Mouse (Mus musculus) kidney, embryonic 15.5 days (tissue): ENCODE measurements around the gene Cdc26. TPM values are rescaled to one million over a fixed set of nuclear protein-coding genes. Genes with fewer than 3 reads are reported as not detected.
A peak's percentile ranks its signal among the peaks of the same experiment; 100 is the strongest.

ENCODE experiments used
- ATAC-seq: fragments of 200-750 bp; cut with Nextera tagmentation; replicated peaks from 2 replicates; pipeline ENCODE4 v1.8.0; 2017; ENCODE audit warnings: moderate TSS enrichment; ENCODE audit not compliant: low FRiP score
- H3K27ac ChIP-seq: fragments of 300-500 bp; sonication (generic); 2 replicates; pipeline ENCODE4 v1.5.1; 2015; ENCODE audit warnings: mild to moderate bottlenecking, inconsistent platforms
- H3K27me3 ChIP-seq: fragments of 300-500 bp; sonication (generic); 2 replicates; pipeline ENCODE4 v1.6.1; 2015; ENCODE audit warnings: inconsistent platforms
- H3K36me3 ChIP-seq: fragments of 300-500 bp; sonication (generic); 2 replicates; pipeline ENCODE4 v1.6.1; 2015; ENCODE audit warnings: inconsistent platforms
- H3K4me1 ChIP-seq: fragments of 300-500 bp; sonication (generic); 2 replicates; pipeline ENCODE4 v1.6.1; 2015; ENCODE audit warnings: inconsistent platforms
- H3K4me2 ChIP-seq: fragments of 300-500 bp; sonication (generic); 2 replicates; pipeline ENCODE4 v1.6.1; 2015; ENCODE audit warnings: moderate library complexity, mild to moderate bottlenecking, inconsistent platforms
- H3K4me3 ChIP-seq: fragments of 300-500 bp; sonication (generic); replicated peaks from 2 replicates; pipeline ENCODE4 v1.5.1; 2015; ENCODE audit warnings: mild to moderate bottlenecking, inconsistent platforms
- H3K9ac ChIP-seq: fragments of 300-500 bp; sonication (generic); 2 replicates; pipeline ENCODE4 v1.6.1; 2015; ENCODE audit warnings: mild to moderate bottlenecking, inconsistent platforms
- H3K9me3 ChIP-seq: fragments of 300-500 bp; sonication (generic); replicated peaks from 2 replicates; pipeline ENCODE4 v1.6.1; 2016; ENCODE audit warnings: inconsistent platforms
- WGBS: fragments of 180-500 bp; shearing (Covaris S2); methylation state at CpG from one replicate; pipeline ENCODE4 v1.1.7; 2015; ENCODE audit warnings: mixed read lengths; 5-methylcytosine and 5-hydroxymethylcytosine counted together
- polyA plus RNA-seq: library from polyadenylated mRNA; unstranded; fragments of >200 nt; fragmentation: Nextera tagmentation; extraction: Ambion mirVana; gene quantifications from 2 replicates; pipeline ENCODE4 v1.2.1, GENCODE M21; 2015

Gene Cdc26
- polyA plus RNA-seq, 1 experiment from 2014 or later, result 161 TPM

GRCm38 (mm10) chr4:62373668-62374067, 34.8 kb downstream of the Cdc26 start:
- H3K27ac ChIP-seq, result no peak overlapping the region
- H3K27me3 ChIP-seq, result no peaks in the 10 kb centered on the region
- H3K4me2 ChIP-seq, result no peak overlapping the region
- no peak overlapping the region for H3K9ac ChIP-seq
- H3K36me3 ChIP-seq, result no peaks in the 10 kb centered on the region
- ATAC-seq, result no peak
- H3K9me3 ChIP-seq, result no peaks in the 10 kb centered on the region
- peaks cover 6% of the 10 kb centered on the region; the same call in 1 of the 2 replicates for H3K4me1 ChIP-seq
- no peak overlapping the region for H3K4me3 ChIP-seq
- 62% methylated on average over 7 of the region's 7 CpGs for WGBS

- peaks cover 6% of the 10 kb centered on the region; the same call in 1 of the 2 replicates for H3K4me1 ChIP-seq
- no peak for ATAC-seq
- no peak overlapping the region for H3K4me3 ChIP-seq
- H3K9ac ChIP-seq, result no peak overlapping the region
- H3K27me3 ChIP-seq, result no peaks in the 10 kb centered on the region
- H3K36me3 ChIP-seq, result no peaks in the 10 kb centered on the region
- H3K9me3 ChIP-seq, result no peaks in the 10 kb centered on the region
- 84% methylated on average over 9 of the region's 9 CpGs for WGBS
- no peak overlapping the region for H3K4me2 ChIP-seq
- no peak overlapping the region for H3K27ac ChIP-seq
These were observed 35.5 kb downstream of the Cdc26 start for GRCm38 (mm10) chr4:62372818-62373520.

GRCm38 (mm10) chr4:62372410-62372809, 36.0 kb downstream of the Cdc26 start:
- H3K27ac ChIP-seq, result no peak overlapping the region
- no peaks in the 10 kb centered on the region for H3K27me3 ChIP-seq
- no peak overlapping the region for H3K4me2 ChIP-seq
- H3K9ac ChIP-seq, result no peak overlapping the region
- no peak for ATAC-seq
- no peaks in the 10 kb centered on the region for H3K9me3 ChIP-seq
- WGBS, result 33% methylated on average over 1 of the region's 1 CpGs
- H3K4me3 ChIP-seq, result no peak overlapping the region
- no peaks in the 10 kb centered on the region for H3K36me3 ChIP-seq
- H3K4me1 ChIP-seq, result peaks cover 6% of the 10 kb centered on the region; the same call in 1 of the 2 replicates

GRCm38 (mm10) chr4:62369091-62369490, 39.4 kb downstream of the Cdc26 start:
- H3K27ac ChIP-seq, result no peak overlapping the region
- H3K36me3 ChIP-seq, result no peaks in the 10 kb centered on the region
- H3K9me3 ChIP-seq, result no peaks in the 10 kb centered on the region
- H3K4me2 ChIP-seq, result no peak overlapping the region
- WGBS, result 78% methylated on average over 3 of the region's 3 CpGs
- no peak overlapping the region for H3K9ac ChIP-seq
- no peak overlapping the region for H3K4me3 ChIP-seq
- peaks cover 12% of the 10 kb centered on the region for H3K4me1 ChIP-seq
- no peak for ATAC-seq
- no peaks in the 10 kb centered on the region for H3K27me3 ChIP-seq

GRCm38 (mm10) chr4:62367586-62367985, 40.9 kb downstream of the Cdc26 start:
- Histone ChIP-seq H3K27ac (no peak overlapping the region), H3K36me3 (no peaks in the 10 kb centered on the region), H3K4me2 (no peak overlapping the region), H3K4me3 (no peak overlapping the region), H3K27me3 (no peaks in the 10 kb centered on the region), H3K9ac (no peak overlapping the region), H3K4me1 (peaks cover 9% of the 10 kb centered on the region), H3K9me3 (no peaks in the 10 kb centered on the region)
- 87% methylated on average over 6 of the region's 6 CpGs for WGBS
- ATAC-seq, result no peak

GRCm38 (mm10) chr4:62366291-62366690, 42.2 kb downstream of the Cdc26 start:
- H3K4me3 ChIP-seq, result no peak overlapping the region
- no peak overlapping the region for H3K27ac ChIP-seq
- 76% methylated on average over 4 of the region's 4 CpGs for WGBS
- H3K4me1 ChIP-seq, result peaks cover 18% of the 10 kb centered on the region
- no peaks in the 10 kb centered on the region for H3K27me3 ChIP-seq
- H3K9me3 ChIP-seq, result no peaks in the 10 kb centered on the region
- no peak overlapping the region for H3K4me2 ChIP-seq
- ATAC-seq, result no peak
- no peaks in the 10 kb centered on the region for H3K36me3 ChIP-seq
- H3K9ac ChIP-seq, result no peak overlapping the region

- Histone ChIP-seq H3K4me3 (no peak overlapping the region), H3K36me3 (no peaks in the 10 kb centered on the region), H3K27ac (no peak overlapping the region), H3K9me3 (no peaks in the 10 kb centered on the region), H3K27me3 (no peaks in the 10 kb centered on the region), H3K9ac (no peak overlapping the region), H3K4me2 (no peak overlapping the region), H3K4me1 (peaks cover 25% of the 10 kb centered on the region)
- 85% methylated on average over 8 of the region's 8 CpGs for WGBS
- no peak for ATAC-seq
These were observed 44.1 kb downstream of the Cdc26 start for GRCm38 (mm10) chr4:62364299-62364698.

- Histone ChIP-seq H3K4me2 (no peak overlapping the region), H3K9ac (no peak overlapping the region), H3K4me3 (no peak overlapping the region), H3K36me3 (no peaks in the 10 kb centered on the region), H3K27me3 (no peaks in the 10 kb centered on the region), H3K4me1 (peaks cover 31% of the 10 kb centered on the region), H3K27ac (no peak overlapping the region), H3K9me3 (no peaks in the 10 kb centered on the region)
- 69% methylated on average over 2 of the region's 2 CpGs for WGBS
- no peak for ATAC-seq
These were observed 46.0 kb downstream of the Cdc26 start for GRCm38 (mm10) chr4:62362437-62362836.

- no peaks in the 10 kb centered on the region for H3K27me3 ChIP-seq
- WGBS, result 76% methylated on average over 1 of the region's 1 CpGs
- H3K4me3 ChIP-seq, result peak overlapping the region; percentile 87
- H3K36me3 ChIP-seq, result peaks cover under 1% of the 10 kb centered on the region; the same call in 1 of the 2 replicates
- H3K9ac ChIP-seq, result peak overlapping the region; percentile 66; the same call in 1 of the 2 replicates
- H3K27ac ChIP-seq, result no peak overlapping the region
- peaks cover 31% of the 10 kb centered on the region for H3K4me1 ChIP-seq
- no peak for ATAC-seq
- peak overlapping the region; percentile 68 for H3K4me2 ChIP-seq
- no peaks in the 10 kb centered on the region for H3K9me3 ChIP-seq
These were observed 46.4 kb downstream of the Cdc26 start for GRCm38 (mm10) chr4:62361997-62362396.

- Histone ChIP-seq H3K27ac (0 out of 2 replicates have a peak overlapping the region, but pooled peaks have one; percentile 72), H3K9ac (peak overlapping the region; percentile 66), H3K4me1 (peaks cover 31% of the 10 kb centered on the region), H3K27me3 (no peaks in the 10 kb centered on the region), H3K4me3 (peak overlapping the region; percentile 87), H3K4me2 (peak overlapping the region; percentile 68), H3K36me3 (peaks cover 5% of the 10 kb centered on the region; the same call in 1 of the 2 replicates), H3K9me3 (no peaks in the 10 kb centered on the region)
- ATAC-seq, result no peak
- 36% methylated on average over 6 of the region's 6 CpGs for WGBS
These were observed 46.9 kb downstream of the Cdc26 start for GRCm38 (mm10) chr4:62361571-62361970.

- no peaks in the 10 kb centered on the region for H3K9me3 ChIP-seq
- peaks cover 31% of the 10 kb centered on the region for H3K4me1 ChIP-seq
- H3K27me3 ChIP-seq, result no peaks in the 10 kb centered on the region
- H3K9ac ChIP-seq, result peak overlapping the region; percentile 66
- H3K4me3 ChIP-seq, result peak overlapping the region; percentile 87
- H3K4me2 ChIP-seq, result peak overlapping the region; percentile 68
- peak; percentile 27; the same call in 1 of the 2 replicates for ATAC-seq
- WGBS, result under 1% methylated on average over 20 of the region's 22 CpGs
- H3K36me3 ChIP-seq, result peaks cover 6% of the 10 kb centered on the region; the same call in 1 of the 2 replicates
- peak overlapping the region; percentile 72 for H3K27ac ChIP-seq
These were observed 47.5 kb downstream of the Cdc26 start for GRCm38 (mm10) chr4:62360805-62361455.

- Histone ChIP-seq H3K36me3 (peaks cover 6% of the 10 kb centered on the region; the same call in 1 of the 2 replicates), H3K4me2 (peak within 1 kb of the TSS; percentile 68), H3K9me3 (no peaks in the 10 kb centered on the region), H3K9ac (peak within 1 kb of the TSS; percentile 71), H3K27me3 (no peaks in the 10 kb centered on the region), H3K27ac (peak within 1 kb of the TSS; percentile 85), H3K4me3 (peak within 1 kb of the TSS; percentile 87), H3K4me1 (peaks cover 26% of the 10 kb centered on the region)
- peak; percentile 100 for ATAC-seq
- 0% methylated on average over 51 of the region's 51 CpGs for WGBS
These were observed 48.2 kb downstream of the Cdc26 start, which contains the start of the genes Fkbp15 and Slc31a1 for GRCm38 (mm10) chr4:62360088-62360804. Gene Fkbp15, minus strand, starts transcription at chr4:62360548. Gene Slc31a1, plus strand, starts transcription at chr4:62360727.
